Mouse (Mus musculus): ENCODE data around the gene St5.

DNA sequence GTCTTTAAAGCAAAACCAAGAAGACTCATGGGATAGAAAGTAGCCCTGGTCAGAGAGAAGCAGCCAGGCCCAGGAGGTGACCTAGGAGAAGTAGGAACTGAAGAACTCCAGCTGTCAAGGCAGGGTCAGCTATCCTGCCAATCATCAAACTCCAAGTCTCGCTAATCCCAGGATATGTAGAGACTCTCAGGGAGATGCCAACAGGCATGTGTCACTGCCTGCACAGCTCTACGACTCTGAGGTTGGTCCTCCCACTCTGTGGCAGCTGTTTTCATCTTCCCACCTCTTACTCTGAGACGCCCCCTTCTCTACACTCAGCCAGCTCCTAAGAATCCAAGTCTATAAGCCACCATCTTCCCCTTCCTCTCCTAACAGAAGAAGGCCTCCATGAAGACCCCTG is 170.7 kb downstream of the St5 start:
- TF ChIP-seq CTCF (IDR thresholded peaks at IDR 0.05; ENCODE audit: control insufficient read depth, insufficient read depth, low read length) = no peak
- TF ChIP-seq POLR2A (IDR thresholded peaks at IDR 0.05; ENCODE audit: borderline replicate concordance, control insufficient read depth, low read depth, low read length) = no peak

All from bone marrow, adult 2 months (tissue).